In the genomic region with DNA sequence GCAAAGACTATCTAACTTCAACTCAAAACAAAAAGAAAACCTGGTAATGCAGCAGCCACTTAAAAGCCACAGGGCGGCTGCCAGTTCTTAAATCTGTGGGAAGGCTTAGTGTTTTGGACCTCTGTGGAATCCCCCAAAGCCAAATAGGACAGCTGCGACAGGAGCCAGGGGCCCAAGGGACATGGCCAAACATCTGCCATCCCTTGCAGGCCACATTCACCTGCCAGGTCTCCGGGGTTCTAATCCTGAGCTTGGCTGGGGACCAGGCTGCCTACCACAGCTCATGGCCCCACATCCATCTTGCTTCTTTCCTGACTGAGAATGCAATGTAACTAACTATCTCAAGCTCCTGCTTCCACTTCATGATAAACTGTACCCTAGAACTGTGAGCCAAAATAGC, we compare ENCODE assay signal across 17 mouse cellular contexts.
"Had no signal": no experiment of that assay in that cellular context is flagged by ENCODE, and none has a peak within 500 bp of the region (broad histone marks: within the 10 kb centered on the region; RNA-seq: fewer than 3 reads in every experiment).

No protein-coding gene starts in this region.

- H3K4me3 ChIP-seq: lung, embryonic 15.5 days; megakaryocyte, embryonic 14.5 days; midbrain, embryonic 13.5 days; midbrain, embryonic 15.5 days; neural tube, embryonic 12.5 days; stomach, embryonic 15.5 days had no signal

- H3K4me1 ChIP-seq: megakaryocyte, embryonic 14.5 days; midbrain, embryonic 13.5 days; midbrain, embryonic 15.5 days; neural tube, embryonic 12.5 days; stomach, embryonic 15.5 days had no signal

- H3K4me2 ChIP-seq: lung, embryonic 15.5 days; midbrain, embryonic 11.5 days; midbrain, embryonic 13.5 days; midbrain, embryonic 15.5 days; neural tube, embryonic 12.5 days; stomach, embryonic 15.5 days had no signal

- H3K9me3 ChIP-seq: lung, embryonic 15.5 days; midbrain, embryonic 13.5 days; midbrain, embryonic 15.5 days; neural tube, embryonic 12.5 days; stomach, embryonic 15.5 days had no signal

- ATAC-seq: lung, postnatal 0 days; midbrain, embryonic 13.5 days; midbrain, embryonic 15.5 days had no signal

- H3K36me3 ChIP-seq: lung, embryonic 15.5 days; midbrain, embryonic 13.5 days; midbrain, embryonic 15.5 days; neural tube, embryonic 12.5 days; stomach, embryonic 15.5 days had no signal

- DNase-seq: lung, adult 2 months; lung, postnatal 14 days; lung, postnatal 36 days; right cerebral cortex, postnatal 14 days; thymus, adult 2 months; thymus, postnatal 25 days; thymus, postnatal 4 days had no signal

- H3K27me3 ChIP-seq: lung, embryonic 15.5 days; megakaryocyte, embryonic 14.5 days; midbrain, embryonic 13.5 days; midbrain, embryonic 15.5 days; neural tube, embryonic 12.5 days; stomach, embryonic 15.5 days had no signal

- H3K27ac ChIP-seq: lung, embryonic 15.5 days; macrophage; midbrain, embryonic 13.5 days; midbrain, embryonic 15.5 days; neural tube, embryonic 12.5 days; stomach, embryonic 15.5 days; stomach, postnatal 0 days had no signal

- H3K9ac ChIP-seq: lung, embryonic 15.5 days; midbrain, embryonic 13.5 days; midbrain, embryonic 15.5 days; neural tube, embryonic 12.5 days; stomach, embryonic 15.5 days had no signal
